Comparison of ENCODE assay signal across 15 mouse cellular contexts in genomic region chr17:64122556-64122955, GRCm38 (mm10).
"Had no signal": no experiment of that assay in that cellular context is flagged by ENCODE, and none has a peak within 500 bp of the region (broad histone marks: within the 10 kb centered on the region; RNA-seq: fewer than 3 reads in every experiment).

No protein-coding gene starts in this region.

- H3K4me1 ChIP-seq: midbrain, embryonic 12.5 days; neural tube, embryonic 13.5 days had no signal

- ATAC-seq: lung, postnatal 0 days had no signal

- H3K9me3 ChIP-seq: lung, embryonic 15.5 days; megakaryocyte, embryonic 14.5 days; midbrain, embryonic 12.5 days; neural tube, embryonic 13.5 days had no signal

- H3K4me3 ChIP-seq: lung, embryonic 15.5 days; megakaryocyte, embryonic 14.5 days; midbrain, embryonic 12.5 days; neural tube, embryonic 13.5 days had no signal

- DNase-seq: lung, adult 2 months; lung, postnatal 14 days; lung, postnatal 36 days; midbrain, embryonic 14.5 days; right cerebral cortex, postnatal 14 days; thymus, adult 18-20 months; thymus, postnatal 14 days; thymus, postnatal 36 days had no signal

- H3K9ac ChIP-seq: liver, embryonic 14.5 days; lung, embryonic 15.5 days; midbrain, embryonic 12.5 days; neural tube, embryonic 13.5 days had no signal

- H3K4me2 ChIP-seq: lung, embryonic 15.5 days; midbrain, embryonic 12.5 days; neural tube, embryonic 13.5 days had no signal

- H3K27ac ChIP-seq: liver, embryonic 14.5 days; lung, embryonic 15.5 days; macrophage; midbrain, embryonic 12.5 days; neural tube, embryonic 13.5 days had no signal

- H3K36me3 ChIP-seq: lung, embryonic 15.5 days; midbrain, embryonic 12.5 days; neural tube, embryonic 13.5 days had no signal

- H3K27me3 ChIP-seq: lung, embryonic 15.5 days; megakaryocyte, embryonic 14.5 days; midbrain, embryonic 12.5 days; neural tube, embryonic 13.5 days had no signal
